Mouse (Mus musculus): Measurements from ENCODE around the gene Gm8094. TPM values are rescaled to one million over a fixed set of nuclear protein-coding genes. Genes with fewer than 3 reads are reported as not detected.

The Gm8094 gene
- not detected for total RNA-seq (2023)

DNA sequence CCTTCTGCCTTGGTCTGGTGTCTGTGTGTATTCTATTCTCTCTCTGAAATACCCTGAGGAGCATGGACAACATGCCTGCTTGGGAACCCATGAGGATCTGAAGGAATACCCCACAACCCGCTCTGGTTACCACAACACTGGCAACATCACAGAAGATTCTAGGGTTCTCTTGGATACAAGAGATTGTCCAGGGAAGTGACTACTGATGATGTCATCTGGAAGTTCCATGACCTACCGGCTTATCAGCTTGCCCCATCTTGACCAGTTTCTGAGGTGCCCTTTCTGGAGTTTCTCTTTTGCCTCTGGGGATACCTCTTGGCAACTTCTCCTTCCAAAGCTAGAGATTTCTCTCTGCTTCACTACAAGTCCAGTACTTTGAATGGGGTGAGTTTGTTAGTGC is at the start of gene Gm8094:
Gene Gm8094, minus strand, starts transcription at position 101 of the 400 bp plus-strand sequence.

DNA sequence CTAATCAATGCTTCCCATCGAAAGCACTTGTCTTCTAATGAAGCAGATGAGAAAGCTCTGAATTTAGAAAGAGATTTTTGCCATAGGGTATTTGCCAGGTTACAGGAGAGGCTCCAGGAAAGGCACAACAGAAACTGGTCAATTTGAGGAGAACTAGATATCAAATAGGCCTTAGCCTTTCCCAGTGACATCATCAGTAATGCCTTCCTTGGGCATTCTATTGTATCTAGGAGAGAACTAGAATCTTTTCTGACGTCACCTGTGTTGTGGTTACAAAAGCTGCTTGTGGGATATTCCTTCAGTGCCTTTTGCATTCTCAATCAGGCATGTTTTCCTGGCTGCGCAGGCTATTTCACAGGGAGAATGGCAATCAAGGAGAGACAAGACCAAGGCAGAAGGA is 23.9 kb upstream of the Gm8094 start, which contains the start of gene Gm8104:
Gene Gm8104, plus strand, starts transcription at position 301 of the 400 bp plus-strand sequence.

Other genes with a start within 250 kb of the Gm8094 start
- not detected for gene Gm21977, start 223.2 kb downstream of the Gm8094 start, total RNA-seq (2023)
- not detected for gene Gm8082, start 83.0 kb downstream of the Gm8094 start, total RNA-seq (2023)
- gene Gm10376, start 61.0 kb downstream of the Gm8094 start, total RNA-seq (2023), result not detected
- gene Gm8104, start 24.0 kb upstream of the Gm8094 start, total RNA-seq (2023), result not detected
- gene Gm7233, start 103.2 kb upstream of the Gm8094 start, total RNA-seq (2023), result not detected
- gene Gm8122, start 158.7 kb upstream of the Gm8094 start, total RNA-seq (2023), result not detected
- gene Gm8126, start 182.0 kb upstream of the Gm8094 start, total RNA-seq (2023), result not detected
- gene Gm9732, start 198.4 kb upstream of the Gm8094 start, total RNA-seq (2023), result not detected
- not detected for gene Gm8127, start 217.2 kb upstream of the Gm8094 start, total RNA-seq (2023)

All from CD8-positive naive resting alpha-beta T cell, adult 57 days (primary cell).